Mouse (Mus musculus) ES-E14 (cell line): Measurements from ENCODE around the gene Mob3b. TPM values are rescaled to one million over a fixed set of nuclear protein-coding genes. Genes with fewer than 3 reads are reported as not detected.

Experiments
- DNase-seq: peaks from one replicate; pipeline ENCODE4 v3.0.0-alpha.2; 2013; ENCODE audit warnings: low read depth, low spot score
- H3K27ac ChIP-seq: 2 replicates; pipeline ENCODE4 v1.5.1; 2012; ENCODE audit warnings: low read depth, mild to moderate bottlenecking, low read length, moderate library complexity, mixed read lengths; ENCODE audit not compliant: poor library complexity, insufficient read depth, severe bottlenecking
- H3K36me3 ChIP-seq: 2 replicates; pipeline ENCODE4 v1.6.1; 2012; ENCODE audit warnings: mild to moderate bottlenecking, low read length, moderate library complexity, mixed read lengths; ENCODE audit not compliant: control insufficient read depth, poor library complexity, insufficient read depth, severe bottlenecking
- H3K4me1 ChIP-seq, 2 experiments: fragments of 150-350 bp in 1 of 2; sonication (generic) in 1 of 2; 2 replicates each; pipeline ENCODE4 v1.6.1; 2012; ENCODE audit warnings: low read length in 2 of 2, mild to moderate bottlenecking in 1 of 2, mixed read lengths in 1 of 2; ENCODE audit not compliant: control insufficient read depth in 2 of 2, insufficient read depth in 2 of 2, poor library complexity in 1 of 2
- H3K4me3 ChIP-seq, 2 experiments: fragments of 150-350 bp in 1 of 2; sonication (generic) in 1 of 2; 2 replicates each; pipeline ENCODE4 v1.5.1; 2012; ENCODE audit warnings: low read length in 2 of 2, low read depth in 1 of 2, mild to moderate bottlenecking in 1 of 2, mixed read lengths in 1 of 2; ENCODE audit not compliant: insufficient read depth in 1 of 2, poor library complexity in 1 of 2, severe bottlenecking in 1 of 2
- H3K9ac ChIP-seq: 2 replicates; pipeline ENCODE4 v1.6.1; 2012; ENCODE audit warnings: low read depth, mild to moderate bottlenecking, low read length, mixed read lengths; ENCODE audit not compliant: poor library complexity, insufficient read depth, severe bottlenecking
- H3K9me3 ChIP-seq: fragments of 150-350 bp; sonication (generic); 2 replicates; pipeline ENCODE4 v1.6.1; 2012; ENCODE audit warnings: low read depth, mild to moderate bottlenecking, low read length; ENCODE audit not compliant: control insufficient read depth, insufficient read depth
- CHD2 ChIP-seq: IDR thresholded peaks from 2 replicates; pipeline ENCODE4 v1.6.1; 2014; ENCODE audit warnings: mild to moderate bottlenecking, low read depth, low read length, inconsistent platforms
- HCFC1 ChIP-seq: IDR thresholded peaks from 2 replicates; pipeline ENCODE4 v1.6.1; 2012; ENCODE audit warnings: low read length, inconsistent platforms, borderline replicate concordance; ENCODE audit not compliant: insufficient read depth
- MAFK ChIP-seq: IDR thresholded peaks from 2 replicates; pipeline ENCODE4 v1.6.1; 2014; ENCODE audit warnings: mild to moderate bottlenecking, low read depth, low read length, inconsistent platforms; ENCODE audit not compliant: insufficient read depth
- ZC3H11A ChIP-seq: IDR thresholded peaks from 2 replicates; pipeline ENCODE4 v1.6.1; 2012; ENCODE audit warnings: low read depth, mild to moderate bottlenecking, inconsistent platforms, low read length, borderline replicate concordance
- ZNF384 ChIP-seq: IDR thresholded peaks from 2 replicates; pipeline ENCODE4 v1.6.1; 2012; ENCODE audit warnings: low read depth, low read length, inconsistent platforms
- in situ Hi-C, 2 experiments: fragments of 600-800 bp; cut with MboI; formaldehyde crosslinking; loops; one replicate each; pipeline ENCODE4 v1.15.1; 2025; ENCODE audit warnings: low sequenced_read_pairs in 2 of 2, inconsistent platforms in 1 of 2; ENCODE audit not compliant: unreplicated experiment in 2 of 2
- total RNA-seq: library from RNA; depleted of rRNA; stranded (reverse); fragments of 300-350 nt; gene quantifications from 2 replicates; pipeline ENCODE4 v1.2.3, GENCODE M21; 2012

The Mob3b gene
- total RNA-seq, 1 experiment = 8.3 TPM

- in situ Hi-C loops = no loop called here
- Histone ChIP-seq H3K36me3 (no peaks in the 10 kb centered on the region), H3K9me3 (no peaks in the 10 kb centered on the region), H3K27ac (no peak overlapping the region), H3K4me3 (no peak overlapping the region), H3K9ac (no peak overlapping the region), H3K4me1 (peaks cover 3 to 19% of the 10 kb centered on the region in 2 experiments; a peak in 3 of 4 replicates)
- no peak for TF ChIP-seq ZNF384
- TF ChIP-seq MAFK = no peak
- TF ChIP-seq CHD2 = no peak
- TF ChIP-seq ZC3H11A = no peak
- TF ChIP-seq HCFC1 = no peak
- no peak for DNase-seq
Observed at GRCm38 (mm10) chr4:35113516-35114248, 43.6 kb downstream of the Mob3b start.

GRCm38 (mm10) chr4:35112452-35112851, 44.8 kb downstream of the Mob3b start:
- H3K9me3 ChIP-seq = no peaks in the 10 kb centered on the region
- no peaks in the 10 kb centered on the region for H3K36me3 ChIP-seq
- no peak overlapping the region for H3K4me3 ChIP-seq
- H3K9ac ChIP-seq = no peak overlapping the region
- in situ Hi-C loops = no loop called here
- TF ChIP-seq ZNF384 (no peak), HCFC1 (no peak), CHD2 (no peak), ZC3H11A (no peak), MAFK (no peak)
- no peak for DNase-seq
- H3K4me1 ChIP-seq = peaks cover 3 to 19% of the 10 kb centered on the region in 2 experiments; a peak in 3 of 4 replicates
- no peak overlapping the region for H3K27ac ChIP-seq

DNA sequence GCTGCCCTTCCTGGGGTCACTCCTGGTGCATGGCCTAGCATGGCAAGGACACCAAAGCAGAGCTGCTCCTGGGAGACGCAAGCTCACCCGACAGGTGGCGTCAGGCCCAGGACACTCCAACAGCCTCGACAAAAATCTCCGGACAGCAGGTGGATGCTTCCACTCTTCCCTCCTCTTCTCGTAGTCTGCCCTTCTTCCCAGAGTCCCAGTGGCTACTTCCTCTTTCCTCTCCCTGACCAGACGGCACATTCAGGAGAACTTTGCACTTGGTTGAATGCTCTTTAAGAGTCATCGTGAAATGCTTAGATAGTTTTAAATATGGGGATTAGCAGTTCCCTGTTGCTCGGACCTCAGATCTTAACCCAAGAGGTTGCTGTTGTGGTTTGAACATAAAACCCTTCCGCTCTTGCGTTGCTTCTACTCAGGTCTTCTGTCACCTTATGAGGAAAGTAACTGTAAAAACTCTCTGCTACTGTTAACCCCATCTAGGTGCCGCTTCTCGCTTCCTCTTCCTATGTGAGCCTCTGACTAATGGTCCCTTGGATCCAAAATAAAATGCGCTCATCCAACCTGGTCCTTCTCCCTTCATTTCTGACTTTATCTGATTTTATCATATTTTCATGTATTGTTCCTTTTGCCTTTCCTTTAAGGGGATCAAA, 52.0 kb downstream of the Mob3b start:
- no peak for DNase-seq
- no peak overlapping the region for H3K4me3 ChIP-seq
- no peak for TF ChIP-seq ZNF384
- no peaks in the 10 kb centered on the region for H3K9me3 ChIP-seq
- no peak overlapping the region for H3K27ac ChIP-seq
- H3K4me1 ChIP-seq = peaks cover 2 to 4% of the 10 kb centered on the region in 2 experiments; a peak in 1 of 4 replicates
- no peaks in the 10 kb centered on the region for H3K36me3 ChIP-seq
- H3K9ac ChIP-seq = no peak overlapping the region
- in situ Hi-C loops = no loop called here

DNA sequence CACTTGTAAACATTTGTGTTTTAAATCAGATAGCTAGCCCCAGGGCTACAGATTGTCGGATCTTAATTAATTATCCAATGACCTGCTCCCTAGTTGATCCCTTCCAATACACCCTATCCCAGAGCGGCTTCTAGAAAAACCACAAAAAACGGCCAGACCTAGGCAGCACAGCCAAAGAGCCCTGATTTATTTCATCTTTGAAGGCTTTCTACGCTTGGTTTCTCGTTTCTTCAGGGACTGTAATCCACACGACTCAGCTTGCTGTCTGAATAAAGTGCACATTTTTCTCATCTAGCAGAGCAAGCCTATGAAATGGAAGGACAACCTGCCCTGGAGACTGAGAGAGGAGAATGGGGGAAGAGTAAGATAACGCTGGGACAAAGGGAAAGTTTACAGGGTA, 56.1 kb downstream of the Mob3b start:
- H3K27ac ChIP-seq = no peak overlapping the region
- no peak overlapping the region for H3K9ac ChIP-seq
- H3K4me1 ChIP-seq = peaks cover 2 to 13% of the 10 kb centered on the region in 2 experiments; a peak in 2 of 4 replicates
- H3K9me3 ChIP-seq = no peaks in the 10 kb centered on the region
- no peak overlapping the region for H3K4me3 ChIP-seq
- no peaks in the 10 kb centered on the region for H3K36me3 ChIP-seq
- in situ Hi-C loops = no loop called here
- TF ChIP-seq HCFC1 = no peak
- TF ChIP-seq ZC3H11A = no peak
- no peak for TF ChIP-seq CHD2
- no peak for TF ChIP-seq MAFK
- TF ChIP-seq ZNF384 = no peak
- no peak for DNase-seq
